Mouse (Mus musculus): ENCODE data around the gene Olfr784. TPM values are rescaled to one million over a fixed set of nuclear protein-coding genes. Genes with fewer than 3 reads are reported as not detected.
"Not testable (repeated sequence)": the region's sequence is repeated elsewhere in the genome, so short reads cannot be mapped to it uniquely, and the experiment has no call there.

The Olfr784 gene
- 0.05 TPM in 1 of 2 replicates, not detected in the other for polyA plus RNA-seq (2016; fragmentation: Nextera tagmentation; extraction: Ambion mirVana)

GRCm38 (mm10) chr10:129383783-129384182, at the start of gene Olfr784:
Olfr784 (plus strand) TSS chr10:129384083.
- Histone ChIP-seq H3K4me3 (no peak within 1 kb of the TSS), H3K4me1 (replicated peaks) (no peaks in the 10 kb centered on the region), H3K36me3 (no peaks in the 10 kb centered on the region), H3K9ac (no peak within 1 kb of the TSS), H3K9me3 (replicated peaks) (peaks cover 4% of the 10 kb centered on the region; the same call in 1 of the 2 replicates), H3K27ac (ENCODE audit: poor library complexity, severe bottlenecking) (no peak within 1 kb of the TSS), H3K4me2 (no peak within 1 kb of the TSS), H3K27me3 (replicated peaks) (no peaks in the 10 kb centered on the region)
- no peak for ATAC-seq (ENCODE audit: insufficient number of reproducible peaks, low FRiP score)

DNA sequence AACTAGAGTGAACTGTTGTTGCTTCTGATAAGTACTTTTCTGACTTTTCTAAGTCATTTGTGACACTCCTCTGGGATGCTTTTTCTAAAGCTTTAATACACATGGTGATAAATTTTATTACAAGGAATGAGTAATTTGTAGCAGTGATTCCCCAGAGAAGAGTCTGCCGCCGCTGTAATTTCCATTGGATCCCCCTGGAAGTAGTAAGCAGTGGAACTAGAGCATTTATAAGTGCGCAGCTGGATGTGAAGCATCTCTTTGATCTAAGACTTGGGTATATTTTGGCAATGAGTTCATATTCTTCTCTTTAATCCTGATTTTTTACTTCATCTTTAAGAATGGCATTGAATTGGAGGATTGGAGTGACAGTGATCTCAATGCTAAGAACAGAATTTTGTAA, 35.3 kb upstream of the Olfr784 start, which contains the start of gene Olfr782:
TSS of gene Olfr782 (plus strand) at position 301 of the 400 bp plus-strand sequence.
- Histone ChIP-seq H3K27ac (ENCODE audit: poor library complexity, severe bottlenecking) (no peak within 1 kb of the TSS), H3K4me2 (no peak within 1 kb of the TSS), H3K4me1 (replicated peaks) (no peaks in the 10 kb centered on the region), H3K27me3 (replicated peaks) (no peaks in the 10 kb centered on the region), H3K4me3 (no peak within 1 kb of the TSS), H3K36me3 (no peaks in the 10 kb centered on the region), H3K9me3 (replicated peaks) (0 out of 2 replicates have a peak, but pooled peaks cover 8% of the 10 kb centered on the region), H3K9ac (no peak within 1 kb of the TSS)
- WGBS: 82% methylated on average over 3 of the region's 3 CpGs
- ATAC-seq (ENCODE audit: insufficient number of reproducible peaks, low FRiP score): no peak

GRCm38 (mm10) chr10:129352475-129352874, 31.4 kb upstream of the Olfr784 start:
- H3K9me3 ChIP-seq (replicated peaks): peaks cover 21% of the 10 kb centered on the region
- H3K4me3 ChIP-seq; H3K4me2 ChIP-seq; H3K27me3 ChIP-seq (replicated peaks); H3K9ac ChIP-seq; H3K4me1 ChIP-seq (replicated peaks); ATAC-seq (ENCODE audit: insufficient number of reproducible peaks, low FRiP score); H3K36me3 ChIP-seq; H3K27ac ChIP-seq (ENCODE audit: poor library complexity, severe bottlenecking): not testable (repeated sequence)
- 56% methylated on average over 2 of the region's 2 CpGs for WGBS

GRCm38 (mm10) chr10:129356496-129356895, 27.4 kb upstream of the Olfr784 start:
- H3K36me3 ChIP-seq; H3K4me2 ChIP-seq; H3K4me3 ChIP-seq; H3K27me3 ChIP-seq (replicated peaks); ATAC-seq (ENCODE audit: insufficient number of reproducible peaks, low FRiP score); H3K9ac ChIP-seq; H3K27ac ChIP-seq (ENCODE audit: poor library complexity, severe bottlenecking); H3K4me1 ChIP-seq (replicated peaks): not testable (repeated sequence)
- peaks cover 22% of the 10 kb centered on the region for H3K9me3 ChIP-seq (replicated peaks)
- WGBS: 78% methylated on average over 4 of the region's 4 CpGs

DNA sequence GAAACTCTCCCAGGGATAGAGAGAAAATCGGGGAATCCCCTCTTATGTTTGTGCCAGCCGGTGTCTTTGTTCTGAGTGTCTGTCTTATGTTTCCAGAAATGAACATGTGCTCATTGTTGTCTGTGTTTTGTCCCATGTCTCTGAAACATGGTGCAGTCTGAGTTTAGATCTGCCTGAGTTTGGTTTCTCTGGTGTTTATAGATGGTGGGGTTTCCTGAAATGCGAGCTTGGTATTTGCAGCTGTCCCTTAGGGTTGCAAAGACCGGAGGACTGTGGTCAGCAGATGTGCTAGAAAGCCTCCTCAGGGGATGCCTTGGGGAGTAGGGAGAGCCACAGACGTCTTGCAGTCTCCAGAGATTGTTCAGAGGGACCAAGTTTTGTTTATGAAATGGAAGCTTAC, 26.6 kb upstream of the Olfr784 start:
- Histone ChIP-seq H3K27ac (ENCODE audit: poor library complexity, severe bottlenecking) (no peak overlapping the region), H3K27me3 (replicated peaks) (no peaks in the 10 kb centered on the region), H3K4me1 (replicated peaks) (no peaks in the 10 kb centered on the region), H3K36me3 (no peaks in the 10 kb centered on the region), H3K4me3 (no peak overlapping the region), H3K9ac (no peak overlapping the region), H3K9me3 (replicated peaks) (peaks cover 26% of the 10 kb centered on the region), H3K4me2 (no peak overlapping the region)
- no peak for ATAC-seq (ENCODE audit: insufficient number of reproducible peaks, low FRiP score)
- 68% methylated on average over 5 of the region's 5 CpGs for WGBS

DNA sequence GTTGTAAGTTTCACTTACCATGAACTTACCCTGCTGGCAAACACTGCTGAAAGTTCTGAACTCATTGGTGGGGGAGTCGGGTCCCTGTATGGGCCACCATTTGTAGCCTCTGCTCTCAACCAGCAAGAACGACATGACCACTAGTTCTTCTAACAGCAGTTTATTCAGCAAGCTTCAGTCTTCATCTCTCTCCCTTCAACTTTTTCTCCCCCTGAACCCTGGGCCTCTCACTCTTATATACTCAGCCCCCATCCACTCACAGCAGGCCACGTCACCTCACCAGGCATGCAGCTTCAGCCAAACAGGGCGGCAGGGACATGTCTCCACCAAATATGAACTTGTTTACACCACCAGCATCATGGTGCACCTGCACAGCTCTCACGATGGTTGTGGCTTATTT, 9.8 kb upstream of the Olfr784 start:
- not testable (repeated sequence) for H3K9me3 ChIP-seq (replicated peaks); ATAC-seq (ENCODE audit: insufficient number of reproducible peaks, low FRiP score); H3K4me3 ChIP-seq; H3K4me1 ChIP-seq (replicated peaks); H3K27ac ChIP-seq (ENCODE audit: poor library complexity, severe bottlenecking); H3K27me3 ChIP-seq (replicated peaks); H3K9ac ChIP-seq; H3K36me3 ChIP-seq; H3K4me2 ChIP-seq
- WGBS: 87% methylated on average over 5 of the region's 5 CpGs

GRCm38 (mm10) chr10:129400892-129401291, 17.0 kb downstream of the Olfr784 start:
- Histone ChIP-seq H3K36me3 (no peaks in the 10 kb centered on the region), H3K27ac (ENCODE audit: poor library complexity, severe bottlenecking) (no peak overlapping the region), H3K9me3 (replicated peaks) (peaks cover 14% of the 10 kb centered on the region), H3K4me3 (no peak overlapping the region), H3K4me2 (no peak overlapping the region), H3K27me3 (replicated peaks) (no peaks in the 10 kb centered on the region), H3K9ac (no peak overlapping the region), H3K4me1 (replicated peaks) (no peaks in the 10 kb centered on the region)
- no peak for ATAC-seq (ENCODE audit: insufficient number of reproducible peaks, low FRiP score)
- WGBS: 41% methylated on average over 5 of the region's 5 CpGs

GRCm38 (mm10) chr10:129405126-129405525, 21.2 kb downstream of the Olfr784 start, which contains the start of gene Olfr785:
Olfr785 (plus strand) TSS chr10:129405426.
- no peak for ATAC-seq (ENCODE audit: insufficient number of reproducible peaks, low FRiP score)
- WGBS: 55% methylated on average over 2 of the region's 2 CpGs
- no peak within 1 kb of the TSS for H3K4me2 ChIP-seq

DNA sequence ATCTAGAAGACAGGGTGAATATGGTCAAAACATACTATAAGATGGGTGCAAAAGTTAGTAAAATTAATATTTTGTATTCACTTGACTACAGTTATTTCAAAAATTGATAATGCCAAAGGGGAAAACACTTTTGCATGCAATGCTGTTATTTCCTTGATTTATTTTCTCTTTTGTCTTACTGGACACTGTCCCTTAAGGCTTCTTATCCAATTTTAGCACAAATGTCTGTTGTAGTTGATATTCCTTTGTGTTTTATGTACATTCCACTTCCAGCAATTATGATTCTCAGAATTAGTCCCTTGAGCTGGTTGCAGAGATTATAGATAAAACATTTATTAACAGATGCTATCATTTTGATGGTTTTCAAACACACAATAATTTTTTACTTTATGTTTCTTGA, 43.1 kb downstream of the Olfr784 start, which contains the start of gene Olfr786:
TSS of gene Olfr786 (plus strand) at position 301 of the 400 bp plus-strand sequence.
- no peak for ATAC-seq (ENCODE audit: insufficient number of reproducible peaks, low FRiP score)
- Histone ChIP-seq H3K36me3 (no peaks in the 10 kb centered on the region), H3K4me1 (replicated peaks) (no peaks in the 10 kb centered on the region), H3K9ac (no peak within 1 kb of the TSS), H3K27ac (ENCODE audit: poor library complexity, severe bottlenecking) (no peak within 1 kb of the TSS), H3K9me3 (replicated peaks) (no peaks in the 10 kb centered on the region; the same call in 1 of the 2 replicates), H3K4me2 (no peak within 1 kb of the TSS), H3K27me3 (replicated peaks) (no peaks in the 10 kb centered on the region), H3K4me3 (no peak within 1 kb of the TSS)

More at GRCm38 (mm10) chr10:129405126-129405525, 21.2 kb downstream of the Olfr784 start, which contains the start of gene Olfr785:
- Histone ChIP-seq H3K36me3 (no peaks in the 10 kb centered on the region), H3K4me3 (no peak within 1 kb of the TSS), H3K9me3 (replicated peaks) (peaks cover 6% of the 10 kb centered on the region), H3K4me1 (replicated peaks) (no peaks in the 10 kb centered on the region), H3K27ac (ENCODE audit: poor library complexity, severe bottlenecking) (no peak within 1 kb of the TSS), H3K27me3 (replicated peaks) (no peaks in the 10 kb centered on the region), H3K9ac (no peak within 1 kb of the TSS)

Other genes with a start within 250 kb of the Olfr784 start
- not detected in 2 replicates for gene Olfr770, start 245.1 kb upstream of the Olfr784 start, polyA plus RNA-seq (2016; fragmentation: Nextera tagmentation; extraction: Ambion mirVana)
- gene Olfr771, start 219.3 kb upstream of the Olfr784 start, polyA plus RNA-seq (2016; fragmentation: Nextera tagmentation; extraction: Ambion mirVana): not detected in 2 replicates
- not detected in 2 replicates for gene Olfr772, start 206.2 kb upstream of the Olfr784 start, polyA plus RNA-seq (2016; fragmentation: Nextera tagmentation; extraction: Ambion mirVana)
- gene Olfr773, start 196.7 kb upstream of the Olfr784 start, polyA plus RNA-seq (2016; fragmentation: Nextera tagmentation; extraction: Ambion mirVana): not detected in 2 replicates
- not detected in 2 replicates for gene Olfr774, start 147.9 kb upstream of the Olfr784 start, polyA plus RNA-seq (2016; fragmentation: Nextera tagmentation; extraction: Ambion mirVana)
- not detected in 2 replicates for gene Olfr775, start 135.7 kb upstream of the Olfr784 start, polyA plus RNA-seq (2016; fragmentation: Nextera tagmentation; extraction: Ambion mirVana)
- not detected in 2 replicates for gene Olfr776, start 125.0 kb upstream of the Olfr784 start, polyA plus RNA-seq (2016; fragmentation: Nextera tagmentation; extraction: Ambion mirVana)
- not detected in 2 replicates for gene Olfr777, start 112.6 kb upstream of the Olfr784 start, polyA plus RNA-seq (2016; fragmentation: Nextera tagmentation; extraction: Ambion mirVana)
- not detected in 2 replicates for gene Olfr780, start 66.0 kb upstream of the Olfr784 start, polyA plus RNA-seq (2016; fragmentation: Nextera tagmentation; extraction: Ambion mirVana)
- gene Olfr781, start 55.2 kb upstream of the Olfr784 start, polyA plus RNA-seq (2016; fragmentation: Nextera tagmentation; extraction: Ambion mirVana): not detected in 2 replicates
- gene Olfr782, start 35.2 kb upstream of the Olfr784 start, polyA plus RNA-seq (2016; fragmentation: Nextera tagmentation; extraction: Ambion mirVana): not detected in 2 replicates
- gene Olfr785, start 21.3 kb downstream of the Olfr784 start, polyA plus RNA-seq (2016; fragmentation: Nextera tagmentation; extraction: Ambion mirVana): not detected in 2 replicates
- not detected in 2 replicates for gene Olfr786, start 43.2 kb downstream of the Olfr784 start, polyA plus RNA-seq (2016; fragmentation: Nextera tagmentation; extraction: Ambion mirVana)
- not detected in 2 replicates for gene Olfr787, start 77.8 kb downstream of the Olfr784 start, polyA plus RNA-seq (2016; fragmentation: Nextera tagmentation; extraction: Ambion mirVana)
- not detected in 2 replicates for gene Olfr788, start 86.9 kb downstream of the Olfr784 start, polyA plus RNA-seq (2016; fragmentation: Nextera tagmentation; extraction: Ambion mirVana)
- gene Olfr789, start 100.7 kb downstream of the Olfr784 start, polyA plus RNA-seq (2016; fragmentation: Nextera tagmentation; extraction: Ambion mirVana): not detected in 2 replicates
- not detected in 2 replicates for gene Olfr790, start 114.4 kb downstream of the Olfr784 start, polyA plus RNA-seq (2016; fragmentation: Nextera tagmentation; extraction: Ambion mirVana)
- gene Olfr791, start 137.7 kb downstream of the Olfr784 start, polyA plus RNA-seq (2016; fragmentation: Nextera tagmentation; extraction: Ambion mirVana): not detected in 2 replicates
- not detected in 2 replicates for gene Olfr792, start 155.1 kb downstream of the Olfr784 start, polyA plus RNA-seq (2016; fragmentation: Nextera tagmentation; extraction: Ambion mirVana)
- not detected in 2 replicates for gene Olfr794, start 183.6 kb downstream of the Olfr784 start, polyA plus RNA-seq (2016; fragmentation: Nextera tagmentation; extraction: Ambion mirVana)
- gene Olfr796, start 228.5 kb downstream of the Olfr784 start, polyA plus RNA-seq (2016; fragmentation: Nextera tagmentation; extraction: Ambion mirVana): not detected in 2 replicates
- not detected in 2 replicates for gene Olfr798, start 243.9 kb downstream of the Olfr784 start, polyA plus RNA-seq (2016; fragmentation: Nextera tagmentation; extraction: Ambion mirVana)